Mouse (Mus musculus) small intestine, adult 2 months (tissue): ENCODE results near the gene Zswim1.

Source experiments
- CTCF ChIP-seq: fragments of 200-500 bp; IDR thresholded peaks from 2 replicates; pipeline ENCODE4 v1.5.1; 2012; ENCODE audit warnings: low read depth, mild to moderate bottlenecking, control low read depth, inconsistent platforms, low read length, moderate library complexity, mixed read lengths; ENCODE audit not compliant: insufficient replicate concordance, insufficient read length; ENCODE audit errors: extremely low read depth
- POLR2A ChIP-seq: fragments of 200-500 bp; IDR thresholded peaks from 2 replicates; pipeline ENCODE4 v1.6.1; 2012; ENCODE audit warnings: low read depth, mild to moderate bottlenecking, control low read depth, inconsistent platforms, low read length, moderate library complexity

DNA sequence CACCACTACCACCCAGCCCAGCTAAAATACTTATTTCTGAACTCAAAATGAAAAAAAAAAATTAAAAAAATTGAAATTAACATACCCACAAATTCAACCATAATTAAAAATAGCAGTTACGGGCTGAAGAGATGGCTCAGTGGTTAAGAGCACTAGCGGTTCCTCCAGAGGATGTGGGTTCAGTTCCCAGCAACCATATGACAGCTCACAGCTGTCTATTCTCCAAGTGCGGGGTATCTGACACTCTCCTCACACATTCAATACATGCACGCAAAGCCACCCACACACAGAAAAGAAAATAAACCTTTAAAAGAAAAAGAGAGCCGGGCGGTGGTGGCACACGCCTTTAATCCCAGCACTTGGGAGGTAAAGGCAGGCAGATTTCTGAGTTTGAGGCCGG is 27.6 kb downstream of the Zswim1 start:
- TF ChIP-seq CTCF, result no peak
- no peak for TF ChIP-seq POLR2A
